Mouse (Mus musculus): ENCODE data around the gene Irf1. TPM values are rescaled to one million over a fixed set of nuclear protein-coding genes. Genes with fewer than 3 reads are reported as not detected.

Irf1 gene
- polyA plus RNA-seq (2015; fragmentation: Nextera tagmentation; extraction: Ambion mirVana) = 2.5 and 2.9 TPM in 2 replicates

DNA sequence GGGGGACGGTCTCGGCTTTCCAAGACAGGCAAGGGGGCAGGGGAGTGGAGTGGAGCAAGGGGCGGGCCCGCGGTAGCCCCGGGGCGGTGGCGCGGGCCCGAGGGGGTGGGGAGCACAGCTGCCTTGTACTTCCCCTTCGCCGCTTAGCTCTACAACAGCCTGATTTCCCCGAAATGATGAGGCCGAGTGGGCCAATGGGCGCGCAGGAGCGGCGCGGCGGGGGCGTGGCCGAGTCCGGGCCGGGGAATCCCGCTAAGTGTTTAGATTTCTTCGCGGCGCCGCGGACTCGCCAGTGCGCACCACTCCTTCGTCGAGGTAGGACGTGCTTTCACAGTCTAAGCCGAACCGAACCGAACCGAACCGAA lies at the start of gene Irf1:
Gene Irf1, plus strand, starts transcription at position 255 of the 365 bp plus-strand sequence.
- H3K27me3 ChIP-seq = peaks cover 52% of the 10 kb centered on the region
- no peaks in the 10 kb centered on the region for H3K9me3 ChIP-seq
- H3K9ac ChIP-seq = peak within 1 kb of the TSS; percentile 78
- no peak within 1 kb of the TSS for H3K27ac ChIP-seq
- H3K36me3 ChIP-seq = no peaks in the 10 kb centered on the region
- H3K4me3 ChIP-seq = peak within 1 kb of the TSS; percentile 74
- under 1% methylated on average over 37 of the region's 40 CpGs for WGBS
- ATAC-seq (ENCODE audit: low FRiP score) = peak; percentile 91
- H3K4me2 ChIP-seq = peak within 1 kb of the TSS; percentile 97
- H3K4me1 ChIP-seq (replicated peaks) = peaks cover 11% of the 10 kb centered on the region

DNA sequence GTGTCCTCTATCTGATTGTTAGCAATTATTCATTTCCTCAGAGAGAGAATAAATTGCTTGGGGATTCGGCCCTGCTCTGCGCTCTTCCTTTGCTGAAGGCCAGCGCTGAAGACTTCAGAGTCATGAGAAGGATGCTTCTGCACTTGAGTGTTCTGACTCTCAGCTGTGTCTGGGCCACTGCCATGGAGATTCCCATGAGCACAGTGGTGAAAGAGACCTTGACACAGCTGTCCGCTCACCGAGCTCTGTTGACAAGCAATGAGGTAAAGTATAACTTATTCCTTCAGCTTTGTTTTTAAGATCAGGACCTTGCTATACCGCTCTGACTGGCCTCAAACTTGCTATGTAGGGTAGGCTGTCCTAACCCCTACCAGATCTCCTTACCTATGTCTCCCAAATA lies 49.1 kb upstream of the Irf1 start, which contains the start of gene Il5:
Gene Il5, plus strand, starts transcription at position 80 of the 400 bp plus-strand sequence.
- Histone ChIP-seq H3K9me3 (no peaks in the 10 kb centered on the region), H3K9ac (no peak within 1 kb of the TSS), H3K4me1 (replicated peaks) (no peaks in the 10 kb centered on the region), H3K36me3 (no peaks in the 10 kb centered on the region), H3K27me3 (no peaks in the 10 kb centered on the region), H3K4me3 (no peak within 1 kb of the TSS), H3K27ac (no peak within 1 kb of the TSS), H3K4me2 (no peak within 1 kb of the TSS)
- ATAC-seq (ENCODE audit: low FRiP score) = no peak
- 89% methylated on average over 6 of the region's 6 CpGs for WGBS

DNA sequence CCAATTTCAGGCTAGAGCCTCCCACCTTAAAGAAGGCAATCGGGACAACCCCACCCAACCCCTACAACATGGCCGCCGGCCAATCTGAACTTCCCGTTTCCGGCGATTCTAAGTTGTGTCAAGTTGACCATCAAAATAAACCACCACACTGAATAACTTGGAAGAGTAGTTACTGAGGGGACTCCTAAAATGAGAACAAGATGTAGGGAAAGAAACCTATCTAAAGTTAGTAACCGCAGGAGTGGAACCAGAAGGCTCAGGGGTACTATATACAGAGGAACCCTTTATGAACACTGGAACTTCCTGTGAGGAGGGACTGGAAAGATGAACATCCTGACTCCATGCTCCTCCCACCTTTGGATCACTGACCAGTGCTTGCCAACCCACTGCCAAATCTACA lies 38.4 kb upstream of the Irf1 start:
- Histone ChIP-seq H3K4me2 (no peak overlapping the region), H3K27ac (no peak overlapping the region), H3K9me3 (no peaks in the 10 kb centered on the region), H3K36me3 (no peaks in the 10 kb centered on the region), H3K9ac (no peak overlapping the region), H3K4me3 (no peak overlapping the region), H3K27me3 (no peaks in the 10 kb centered on the region), H3K4me1 (replicated peaks) (no peaks in the 10 kb centered on the region)
- no peak for ATAC-seq (ENCODE audit: low FRiP score)
- WGBS = 94% methylated on average over 7 of the region's 7 CpGs

DNA sequence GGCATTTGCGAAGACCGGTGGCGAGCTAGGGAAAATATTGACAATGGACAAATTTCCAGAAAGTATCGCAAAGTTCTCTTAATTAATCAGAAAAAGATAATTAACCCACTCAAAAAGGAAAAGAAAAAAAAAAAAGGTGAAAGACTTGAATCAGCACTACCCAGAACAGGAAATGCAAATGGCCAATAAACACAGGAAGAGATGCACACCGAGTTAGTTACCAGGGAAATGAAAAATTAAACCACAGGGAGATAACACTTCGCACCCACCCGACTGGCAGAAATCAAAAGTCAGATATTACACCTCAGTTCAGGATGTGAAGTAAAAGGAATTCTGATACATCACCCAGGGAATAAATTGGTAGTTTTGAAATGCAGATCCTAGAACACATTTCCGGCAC lies 37.6 kb upstream of the Irf1 start:
- 95% methylated on average over 8 of the region's 8 CpGs for WGBS
- Histone ChIP-seq H3K4me2 (no peak overlapping the region), H3K9me3 (no peaks in the 10 kb centered on the region), H3K27ac (no peak overlapping the region), H3K27me3 (no peaks in the 10 kb centered on the region), H3K36me3 (no peaks in the 10 kb centered on the region), H3K4me1 (replicated peaks) (no peaks in the 10 kb centered on the region), H3K9ac (no peak overlapping the region), H3K4me3 (no peak overlapping the region)
- ATAC-seq (ENCODE audit: low FRiP score) = no peak

DNA sequence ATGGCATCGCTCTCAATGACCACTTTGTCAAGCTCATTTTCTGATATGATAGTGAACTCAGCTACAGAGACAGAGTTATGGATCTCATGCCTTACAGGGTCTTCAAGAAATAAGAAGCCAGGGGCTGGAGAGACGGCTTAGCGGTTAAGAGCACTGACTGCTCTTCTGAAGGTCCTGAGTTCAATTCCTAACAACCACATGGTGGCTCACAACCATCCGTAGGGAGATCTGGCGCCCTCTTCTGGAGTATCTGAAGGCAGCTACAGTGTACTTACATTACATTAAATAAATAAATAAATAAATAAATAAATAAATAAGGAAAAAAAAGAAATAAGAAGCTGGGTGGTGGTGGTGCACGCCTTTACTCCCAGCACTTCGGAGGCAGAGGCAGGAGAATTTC lies 36.0 kb upstream of the Irf1 start:
- Histone ChIP-seq H3K9me3 (no peaks in the 10 kb centered on the region), H3K9ac (no peak overlapping the region), H3K4me1 (replicated peaks) (no peaks in the 10 kb centered on the region), H3K36me3 (no peaks in the 10 kb centered on the region), H3K4me3 (no peak overlapping the region), H3K4me2 (no peak overlapping the region), H3K27me3 (no peaks in the 10 kb centered on the region), H3K27ac (no peak overlapping the region)
- ATAC-seq (ENCODE audit: low FRiP score) = no peak
- WGBS = 90% methylated on average over 7 of the region's 7 CpGs

DNA sequence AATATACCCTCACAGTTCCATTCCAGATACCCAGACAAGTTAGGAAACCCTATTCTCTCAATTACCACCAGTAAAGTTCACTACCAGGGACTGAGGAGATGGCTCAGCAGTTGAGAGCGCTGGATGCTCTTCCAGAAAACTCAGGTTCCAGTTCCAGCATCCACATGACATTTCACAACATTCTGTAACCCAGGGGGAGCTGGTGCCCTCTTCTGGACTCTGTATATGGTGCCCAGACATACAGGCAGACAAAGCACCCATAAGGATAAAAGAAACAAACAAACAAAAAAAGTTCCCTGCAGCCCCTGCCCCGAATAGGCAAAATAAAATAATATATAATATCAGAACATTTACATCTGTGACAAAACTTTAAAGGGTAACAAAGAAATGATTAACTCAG lies 35.4 kb upstream of the Irf1 start:
- Histone ChIP-seq H3K4me1 (replicated peaks) (no peaks in the 10 kb centered on the region), H3K9ac (no peak overlapping the region), H3K9me3 (no peaks in the 10 kb centered on the region), H3K27me3 (no peaks in the 10 kb centered on the region), H3K36me3 (no peaks in the 10 kb centered on the region), H3K4me3 (no peak overlapping the region), H3K4me2 (no peak overlapping the region), H3K27ac (no peak overlapping the region)
- no peak for ATAC-seq (ENCODE audit: low FRiP score)
- 86% methylated on average over 2 of the region's 2 CpGs for WGBS

DNA sequence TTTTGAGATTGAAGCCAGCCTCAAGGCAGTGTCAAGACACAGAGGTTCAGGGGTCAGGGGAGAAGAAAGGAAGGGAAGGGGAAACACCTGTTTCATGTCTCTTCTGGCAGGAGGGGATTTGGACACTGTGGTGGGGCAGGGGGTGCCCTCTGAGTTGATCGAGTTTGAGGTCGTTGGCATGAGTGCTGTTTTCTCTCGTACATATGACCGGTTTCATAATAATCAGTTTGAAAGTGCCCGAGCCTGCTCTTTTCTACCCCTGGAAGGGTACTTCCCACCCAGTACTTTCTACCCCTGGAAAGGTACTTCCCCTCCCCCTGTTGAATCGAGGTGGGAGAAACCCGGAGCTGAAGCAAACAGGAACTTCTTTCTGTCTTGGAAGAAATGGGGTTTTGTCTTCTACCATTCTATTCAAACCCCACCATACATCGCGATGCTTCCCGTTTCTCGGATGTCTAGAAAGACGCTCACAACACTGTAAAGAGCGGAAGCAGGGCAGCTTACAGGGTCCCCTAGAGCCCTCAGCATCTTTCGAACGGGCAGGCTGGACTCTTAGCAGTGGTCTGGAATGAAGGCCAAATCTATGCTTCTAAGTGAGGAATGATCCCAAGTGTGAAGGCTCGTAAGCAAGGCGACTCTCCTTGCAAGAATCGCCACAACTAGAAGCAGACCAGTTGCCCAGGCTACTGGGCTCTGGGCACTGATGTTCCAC lies 34.7 kb upstream of the Irf1 start:
- H3K4me2 ChIP-seq = no peak overlapping the region; the same call in 1 of the 2 replicates
- H3K27me3 ChIP-seq = no peaks in the 10 kb centered on the region
- H3K9me3 ChIP-seq = no peaks in the 10 kb centered on the region
- 71% methylated on average over 18 of the region's 18 CpGs for WGBS
- H3K4me3 ChIP-seq = no peak overlapping the region
- H3K27ac ChIP-seq = no peak overlapping the region
- no peak overlapping the region for H3K9ac ChIP-seq
- no peaks in the 10 kb centered on the region for H3K4me1 ChIP-seq (replicated peaks)
- 0 out of 2 replicates have a peak, but pooled peaks have one; percentile 7 for ATAC-seq (ENCODE audit: low FRiP score)
- H3K36me3 ChIP-seq = no peaks in the 10 kb centered on the region

DNA sequence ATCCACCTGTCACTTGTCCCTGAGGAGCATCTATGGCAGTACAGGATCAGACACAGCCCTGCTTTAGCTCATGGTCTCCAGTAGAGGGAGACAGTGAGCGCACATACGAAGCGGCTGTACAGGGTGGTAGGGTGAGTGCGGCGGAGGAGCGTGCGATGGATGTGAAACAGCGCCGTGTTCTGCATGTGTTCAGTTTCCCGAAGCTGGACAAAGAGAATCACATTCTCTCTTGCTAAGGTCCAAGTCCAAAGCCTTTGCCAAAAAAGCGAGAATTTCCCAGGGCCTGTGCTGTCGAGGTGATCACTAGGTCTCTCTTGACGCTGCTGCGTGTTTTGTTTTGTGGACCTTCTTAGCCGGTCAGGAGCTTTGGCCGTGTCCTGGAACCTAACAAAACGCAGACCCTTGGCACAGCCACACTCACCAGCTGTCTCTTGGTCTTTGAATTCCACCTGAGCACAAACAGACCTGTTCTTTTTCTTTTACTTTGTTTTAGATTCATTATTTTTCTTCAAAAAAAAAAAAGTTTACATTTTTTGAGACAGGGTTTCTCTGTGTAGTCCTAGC lies 34.0 kb upstream of the Irf1 start:
- H3K27ac ChIP-seq = no peak overlapping the region
- peak overlapping the region; percentile 22 for H3K4me3 ChIP-seq
- no peaks in the 10 kb centered on the region for H3K9me3 ChIP-seq
- peak; percentile 79 for ATAC-seq (ENCODE audit: low FRiP score)
- H3K9ac ChIP-seq = no peak overlapping the region
- no peaks in the 10 kb centered on the region for H3K36me3 ChIP-seq
- 23% methylated on average over 17 of the region's 17 CpGs for WGBS
- H3K4me1 ChIP-seq (replicated peaks) = no peaks in the 10 kb centered on the region
- H3K27me3 ChIP-seq = no peaks in the 10 kb centered on the region
- peak overlapping the region; percentile 48 for H3K4me2 ChIP-seq

DNA sequence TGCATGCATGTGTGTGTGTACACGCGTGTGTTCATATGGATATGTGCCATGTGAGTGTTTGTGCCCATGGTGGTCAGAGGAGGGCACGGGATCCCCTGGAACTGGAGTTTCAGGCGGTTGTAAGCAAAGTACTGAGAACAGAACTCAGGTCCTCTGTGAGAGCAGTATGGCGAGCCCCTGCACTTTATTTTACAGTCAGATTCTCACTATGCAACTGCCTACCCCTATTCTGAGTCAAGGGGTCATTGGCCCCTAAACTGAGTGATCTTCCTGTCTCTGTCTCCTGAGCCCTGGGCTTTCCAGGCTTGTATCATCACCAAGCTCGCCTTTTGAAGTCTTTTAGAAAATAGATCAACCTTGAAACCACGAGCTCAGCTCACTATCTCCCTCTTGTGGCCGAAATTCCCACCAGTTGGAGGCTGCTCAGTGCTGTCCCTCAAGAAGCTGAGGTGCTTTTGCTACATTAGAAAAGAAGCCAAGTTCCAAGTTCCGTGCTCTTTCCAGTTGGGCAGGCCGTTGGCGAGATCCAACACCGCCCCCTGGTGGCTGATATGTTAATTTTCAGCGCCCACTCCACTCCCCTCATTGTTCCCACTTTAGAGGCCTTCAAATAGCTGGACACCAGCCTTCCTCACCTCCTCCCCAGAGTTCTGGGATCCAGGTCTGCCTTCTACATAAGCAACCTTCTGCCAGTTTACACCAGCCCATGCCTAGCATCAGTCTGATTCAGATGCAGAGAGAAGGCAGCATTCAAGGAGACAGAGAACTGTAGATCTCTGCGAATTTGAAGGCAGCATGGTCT lies 32.8 kb upstream of the Irf1 start:
- Histone ChIP-seq H3K27ac (no peak overlapping the region), H3K27me3 (no peaks in the 10 kb centered on the region), H3K36me3 (no peaks in the 10 kb centered on the region), H3K4me1 (replicated peaks) (no peaks in the 10 kb centered on the region), H3K9ac (no peak overlapping the region), H3K4me2 (no peak overlapping the region), H3K9me3 (no peaks in the 10 kb centered on the region), H3K4me3 (no peak overlapping the region)
- 51% methylated on average over 14 of the region's 14 CpGs for WGBS
- no peak; the same call in 1 of the 2 replicates for ATAC-seq (ENCODE audit: low FRiP score)

DNA sequence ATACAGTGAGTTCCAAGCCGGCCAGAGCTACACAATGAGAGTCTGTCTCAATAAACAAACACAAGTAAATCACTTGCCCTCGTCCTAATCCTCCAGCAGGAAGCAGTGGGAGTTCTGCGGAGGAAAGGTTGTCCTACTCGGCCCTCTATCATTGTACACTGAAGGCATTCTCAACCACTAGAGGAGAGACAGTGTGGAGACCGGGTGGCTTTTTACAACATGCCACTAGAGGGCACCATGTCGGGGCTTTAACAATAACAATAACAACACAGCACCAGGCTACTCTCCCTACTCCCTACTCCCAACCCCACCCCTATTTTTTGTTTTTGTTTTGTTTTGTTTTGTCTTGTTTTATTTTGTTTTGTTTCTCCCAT lies 32.3 kb upstream of the Irf1 start:
- H3K4me1 ChIP-seq (replicated peaks) = no peaks in the 10 kb centered on the region
- ATAC-seq (ENCODE audit: low FRiP score) = no peak
- H3K9ac ChIP-seq = no peak overlapping the region
- H3K4me2 ChIP-seq = no peak overlapping the region
- H3K27ac ChIP-seq = no peak overlapping the region
- WGBS = 54% methylated on average over 6 of the region's 6 CpGs
- H3K36me3 ChIP-seq = no peaks in the 10 kb centered on the region
- no peak overlapping the region for H3K4me3 ChIP-seq
- H3K9me3 ChIP-seq = no peaks in the 10 kb centered on the region
- H3K27me3 ChIP-seq = no peaks in the 10 kb centered on the region

DNA sequence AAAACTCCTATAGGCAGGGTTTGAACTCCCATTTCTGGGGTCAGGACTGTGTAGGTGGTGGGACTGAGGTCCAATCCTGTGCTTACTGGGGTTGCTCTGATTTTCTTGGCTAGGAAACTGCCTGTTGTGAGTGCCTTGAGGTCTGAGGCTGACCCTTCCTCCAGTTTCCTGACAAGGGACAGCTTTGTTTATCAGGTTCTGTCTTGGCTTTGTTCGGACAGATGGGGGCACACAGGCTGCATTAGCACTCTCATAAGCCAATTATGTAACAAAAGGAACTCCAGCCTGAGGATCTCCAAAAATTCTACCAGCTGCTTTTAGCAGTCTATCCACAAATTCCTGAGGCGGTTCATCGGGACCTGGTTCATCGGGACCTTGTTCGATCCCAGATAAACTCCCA lies 27.5 kb upstream of the Irf1 start:
- Histone ChIP-seq H3K9me3 (no peaks in the 10 kb centered on the region), H3K9ac (no peak overlapping the region), H3K4me3 (no peak overlapping the region), H3K4me1 (replicated peaks) (no peaks in the 10 kb centered on the region), H3K27ac (no peak overlapping the region), H3K27me3 (no peaks in the 10 kb centered on the region), H3K4me2 (no peak overlapping the region), H3K36me3 (no peaks in the 10 kb centered on the region)
- WGBS = 25% methylated on average over 5 of the region's 5 CpGs
- ATAC-seq (ENCODE audit: low FRiP score) = no peak

DNA sequence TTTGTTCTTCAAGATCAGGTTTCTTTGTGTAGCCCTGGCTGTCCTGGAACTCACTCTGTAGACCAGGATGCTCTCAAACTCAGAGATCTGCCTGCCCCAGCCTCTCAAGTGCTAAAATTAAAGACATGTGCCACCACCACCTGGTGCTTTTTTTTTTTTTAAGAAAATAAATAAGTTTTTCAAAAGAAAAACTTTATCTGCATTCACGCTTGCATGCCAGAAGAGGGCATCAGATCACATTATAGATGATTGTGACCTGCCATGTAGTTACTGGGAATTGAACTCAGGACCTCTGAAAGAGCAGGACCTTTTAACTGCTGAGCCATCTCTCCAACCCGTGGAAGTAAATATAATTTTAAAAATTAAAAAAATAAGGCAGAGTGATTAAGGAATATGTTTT lies 24.6 kb upstream of the Irf1 start:
- no peak overlapping the region for H3K4me3 ChIP-seq
- no peak overlapping the region for H3K9ac ChIP-seq
- no peaks in the 10 kb centered on the region for H3K36me3 ChIP-seq
- no peaks in the 10 kb centered on the region for H3K9me3 ChIP-seq
- H3K4me2 ChIP-seq = no peak overlapping the region
- H3K27ac ChIP-seq = no peak overlapping the region
- H3K27me3 ChIP-seq = no peaks in the 10 kb centered on the region
- no peak for ATAC-seq (ENCODE audit: low FRiP score)
- WGBS = 89% methylated on average over 2 of the region's 2 CpGs
- no peaks in the 10 kb centered on the region for H3K4me1 ChIP-seq (replicated peaks)

Measured in hindbrain, embryonic 13.5 days (tissue).